Mouse (Mus musculus): ENCODE measurements around the gene Pla2g2c. TPM values are rescaled to one million over a fixed set of nuclear protein-coding genes. Genes with fewer than 3 reads are reported as not detected.

Gene Pla2g2c
- polyA plus RNA-seq, 2 experiments, result 0.01 TPM; not detected in 1

- DNase-seq (ENCODE audit: low read depth in 3 of 3, low spot score in 3 of 3) (no peak), ATAC-seq (ENCODE audit: insufficient read depth) (no peak)
- no peak overlapping the region for H3K4me3 ChIP-seq (ENCODE audit: insufficient read depth in 1 of 2, low read depth in 2 of 2, low read length in 2 of 2)
- no peaks in the 10 kb centered on the region for H3K36me3 ChIP-seq (replicated peaks; ENCODE audit: control insufficient read depth, insufficient read depth, low read depth)
- 37% methylated on average over 9 of the region's 9 CpGs for WGBS (ENCODE audit: insufficient replicate concordance)
- no peak overlapping the region for H3K4me2 ChIP-seq (ENCODE audit: low read depth)
- no peak for TF ChIP-seq CTCF (IDR thresholded peaks at IDR 0.05; ENCODE audit: low read depth)
- no peak for TF ChIP-seq EP300 (IDR thresholded peaks at IDR 0.05; ENCODE audit: low read depth)
- H3K4me1 ChIP-seq (replicated peaks; ENCODE audit: control insufficient read depth in 2 of 2, insufficient read depth in 2 of 2, low read length in 1 of 2), result no peaks in the 10 kb centered on the region
- no peaks in the 10 kb centered on the region for H3K9me3 ChIP-seq (ENCODE audit: control insufficient read depth, low read length)
- no peak overlapping the region for H3K9ac ChIP-seq (replicated peaks)
- no peak overlapping the region for H3K27ac ChIP-seq
- H3K27me3 ChIP-seq (ENCODE audit: control insufficient read depth, insufficient read depth, low read length), result no peaks in the 10 kb centered on the region
These were observed 68.0 kb downstream of the Pla2g2c start for GRCm38 (mm10) chr4:138792599-138792998.

GRCm38 (mm10) chr4:138793276-138793675 is 68.7 kb downstream of the Pla2g2c start:
- ATAC-seq (ENCODE audit: insufficient read depth) (no peak), DNase-seq (ENCODE audit: low read depth in 3 of 3, low spot score in 3 of 3) (no peak)
- no peak for TF ChIP-seq EP300 (IDR thresholded peaks at IDR 0.05; ENCODE audit: low read depth)
- TF ChIP-seq CTCF (IDR thresholded peaks at IDR 0.05; ENCODE audit: low read depth), result peak; percentile 41
- H3K4me1 ChIP-seq (replicated peaks; ENCODE audit: control insufficient read depth in 2 of 2, insufficient read depth in 2 of 2, low read length in 1 of 2), result no peaks in the 10 kb centered on the region
- H3K9ac ChIP-seq (replicated peaks), result no peak overlapping the region
- H3K4me2 ChIP-seq (ENCODE audit: low read depth), result no peak overlapping the region
- WGBS (ENCODE audit: insufficient replicate concordance), result 46% methylated on average over 2 of the region's 2 CpGs
- H3K27me3 ChIP-seq (ENCODE audit: control insufficient read depth, insufficient read depth, low read length), result no peaks in the 10 kb centered on the region
- H3K27ac ChIP-seq, result no peak overlapping the region
- H3K4me3 ChIP-seq (ENCODE audit: insufficient read depth in 1 of 2, low read depth in 2 of 2, low read length in 2 of 2), result no peak overlapping the region
- H3K36me3 ChIP-seq (replicated peaks; ENCODE audit: control insufficient read depth, insufficient read depth, low read depth), result no peaks in the 10 kb centered on the region
- no peaks in the 10 kb centered on the region for H3K9me3 ChIP-seq (ENCODE audit: control insufficient read depth, low read length)

- 64% methylated on average over 6 of the region's 6 CpGs for WGBS (ENCODE audit: insufficient replicate concordance)
- H3K27ac ChIP-seq, result no peak overlapping the region
- no peak overlapping the region for H3K4me2 ChIP-seq (ENCODE audit: low read depth)
- no peaks in the 10 kb centered on the region for H3K36me3 ChIP-seq (replicated peaks; ENCODE audit: control insufficient read depth, insufficient read depth, low read depth)
- no peaks in the 10 kb centered on the region for H3K9me3 ChIP-seq (ENCODE audit: control insufficient read depth, low read length)
- no peak for DNase-seq (ENCODE audit: low read depth in 3 of 3, low spot score in 3 of 3)
- ATAC-seq (ENCODE audit: insufficient read depth), result no peak
- TF ChIP-seq CTCF (IDR thresholded peaks at IDR 0.05; ENCODE audit: low read depth) (no peak), EP300 (IDR thresholded peaks at IDR 0.05; ENCODE audit: low read depth) (no peak)
- no peaks in the 10 kb centered on the region for H3K27me3 ChIP-seq (ENCODE audit: control insufficient read depth, insufficient read depth, low read length)
- H3K4me3 ChIP-seq (ENCODE audit: insufficient read depth in 1 of 2, low read depth in 2 of 2, low read length in 2 of 2), result no peak overlapping the region
- H3K4me1 ChIP-seq (replicated peaks; ENCODE audit: control insufficient read depth in 2 of 2, insufficient read depth in 2 of 2, low read length in 1 of 2), result no peaks in the 10 kb centered on the region
- H3K9ac ChIP-seq (replicated peaks), result no peak overlapping the region
These were observed 69.8 kb downstream of the Pla2g2c start for GRCm38 (mm10) chr4:138794344-138794743.

Other genes starting within 250 kb of the Pla2g2c start
- not detected in 2 replicates for gene Vwa5b1, start 88.9 kb upstream of the Pla2g2c start, polyA plus RNA-seq (2012; rRNA removed)
- not detected in 2 replicates for gene Vwa5b1, start 88.9 kb upstream of the Pla2g2c start, polyA plus RNA-seq (2014; fragmentation: Nextera tagmentation; extraction: Ambion mirVana)
- gene Ubxn10, start 12.4 kb downstream of the Pla2g2c start, polyA plus RNA-seq (2012; rRNA removed), result 0.04 and 0.06 TPM in 2 replicates
- gene Ubxn10, start 12.4 kb downstream of the Pla2g2c start, polyA plus RNA-seq (2014; fragmentation: Nextera tagmentation; extraction: Ambion mirVana), result 0.09 and 0.11 TPM in 2 replicates
- gene Pla2g2f, start 32.8 kb downstream of the Pla2g2c start, polyA plus RNA-seq (2012; rRNA removed), result 0.02 TPM in 2 replicates
- not detected in 2 replicates for gene Pla2g2f, start 32.8 kb downstream of the Pla2g2c start, polyA plus RNA-seq (2014; fragmentation: Nextera tagmentation; extraction: Ambion mirVana)
- not detected in 2 replicates for gene Pla2g2d, start 50.9 kb downstream of the Pla2g2c start, polyA plus RNA-seq (2012; rRNA removed)
- not detected in 2 replicates for gene Pla2g2d, start 50.9 kb downstream of the Pla2g2c start, polyA plus RNA-seq (2014; fragmentation: Nextera tagmentation; extraction: Ambion mirVana)
- gene Pla2g5, start 138.7 kb downstream of the Pla2g2c start, polyA plus RNA-seq (2012; rRNA removed), result not detected in 2 replicates
- not detected in 2 replicates for gene Pla2g5, start 138.7 kb downstream of the Pla2g2c start, polyA plus RNA-seq (2014; fragmentation: Nextera tagmentation; extraction: Ambion mirVana)
- not detected in 2 replicates for gene Gm13030, start 149.2 kb downstream of the Pla2g2c start, polyA plus RNA-seq (2012; rRNA removed)
- gene Gm13030, start 149.2 kb downstream of the Pla2g2c start, polyA plus RNA-seq (2014; fragmentation: Nextera tagmentation; extraction: Ambion mirVana), result not detected in 2 replicates
- not detected in 2 replicates for gene Pla2g2e, start 153.2 kb downstream of the Pla2g2c start, polyA plus RNA-seq (2012; rRNA removed)
- not detected in 2 replicates for gene Pla2g2e, start 153.2 kb downstream of the Pla2g2c start, polyA plus RNA-seq (2014; fragmentation: Nextera tagmentation; extraction: Ambion mirVana)
- 1.1 and 1.5 TPM in 2 replicates for gene Otud3, start 189.2 kb downstream of the Pla2g2c start, polyA plus RNA-seq (2012; rRNA removed)
- gene Otud3, start 189.2 kb downstream of the Pla2g2c start, polyA plus RNA-seq (2014; fragmentation: Nextera tagmentation; extraction: Ambion mirVana), result 0.75 and 0.94 TPM in 2 replicates
- gene Rnf186, start 242.3 kb downstream of the Pla2g2c start, polyA plus RNA-seq (2012; rRNA removed), result 0.13 and 0.21 TPM in 2 replicates
- 0.18 and 0.25 TPM in 2 replicates for gene Rnf186, start 242.3 kb downstream of the Pla2g2c start, polyA plus RNA-seq (2014; fragmentation: Nextera tagmentation; extraction: Ambion mirVana)
- 2.1 TPM in 2 replicates for gene Tmco4, start 248.1 kb downstream of the Pla2g2c start, polyA plus RNA-seq (2012; rRNA removed)
- gene Tmco4, start 248.1 kb downstream of the Pla2g2c start, polyA plus RNA-seq (2014; fragmentation: Nextera tagmentation; extraction: Ambion mirVana), result 1.2 and 2.7 TPM in 2 replicates